Mouse (Mus musculus) thymus, adult 2 months (tissue): ENCODE measurements around the gene Immp2l. TPM values are rescaled to one million over a fixed set of nuclear protein-coding genes. Genes with fewer than 3 reads are reported as not detected.

Experiments used
- DNase-seq: peaks from one replicate; pipeline ENCODE4 v3.0.0; 2021
- H3K27ac ChIP-seq: fragments of 200-500 bp; 2 replicates; pipeline ENCODE4 v1.5.1; 2012; ENCODE audit warnings: low read length, control low read depth; ENCODE audit not compliant: control insufficient read depth, insufficient read depth
- H3K27me3 ChIP-seq: fragments of 200-500 bp; 2 replicates; pipeline ENCODE4 v1.6.1; 2012; ENCODE audit warnings: mild to moderate bottlenecking, low read length, moderate library complexity, mixed read lengths; ENCODE audit not compliant: control insufficient read depth, insufficient read depth
- H3K36me3 ChIP-seq: fragments of 200-500 bp; 2 replicates; pipeline ENCODE4 v1.6.1; 2012; ENCODE audit warnings: mild to moderate bottlenecking, low read length, moderate library complexity; ENCODE audit not compliant: control insufficient read depth, insufficient read depth
- H3K4me1 ChIP-seq: fragments of 200-500 bp; replicated peaks from 2 replicates; pipeline ENCODE4 v1.6.1; 2012; ENCODE audit warnings: low read length; ENCODE audit not compliant: control insufficient read depth, insufficient read depth
- H3K4me3 ChIP-seq: fragments of 200-500 bp; 2 replicates; pipeline ENCODE4 v1.5.1; 2012; ENCODE audit warnings: mild to moderate bottlenecking, low read length, control low read depth, moderate library complexity; ENCODE audit not compliant: control insufficient read depth, insufficient read depth
- CTCF ChIP-seq: fragments of 200-500 bp; IDR thresholded peaks from 2 replicates; pipeline ENCODE4 v1.5.1; 2012; ENCODE audit warnings: mild to moderate bottlenecking, control low read depth, low read length, moderate library complexity, borderline replicate concordance; ENCODE audit not compliant: control insufficient read depth, poor library complexity, insufficient read depth; ENCODE audit errors: extremely low read depth
- POLR2A ChIP-seq: fragments of 200-500 bp; IDR thresholded peaks from 2 replicates; pipeline ENCODE4 v1.6.1; 2012; ENCODE audit warnings: mild to moderate bottlenecking, low read length, control low read depth, moderate library complexity; ENCODE audit not compliant: control insufficient read depth, poor library complexity, insufficient read depth; ENCODE audit errors: extremely low read depth
- WGBS: fragments of 180-500 bp; shearing (Covaris S2); methylation state at CpG from one replicate; pipeline ENCODE4 v1.1.7; 2018; 5-methylcytosine and 5-hydroxymethylcytosine counted together
- polyA plus RNA-seq: library from polyadenylated mRNA; depleted of rRNA; stranded (reverse); fragments of >200 nt; gene quantifications from 2 replicates; pipeline ENCODE4 v1.2.3, GENCODE M21; 2012

The Immp2l gene
- polyA plus RNA-seq, 1 experiment = 6.3 TPM

GRCm38 (mm10) chr12:41558956-41559735 lies 535.3 kb downstream of the Immp2l start:
- TF ChIP-seq CTCF (no peak), POLR2A (no peak)
- 92% methylated on average over 5 of the region's 5 CpGs for WGBS

GRCm38 (mm10) chr12:41565540-41566432 lies 541.9 kb downstream of the Immp2l start:
- H3K36me3 ChIP-seq = no peaks in the 10 kb centered on the region
- H3K4me3 ChIP-seq = no peak overlapping the region
- H3K27ac ChIP-seq = no peak overlapping the region
- no peaks in the 10 kb centered on the region for H3K27me3 ChIP-seq
- TF ChIP-seq POLR2A = no peak
- TF ChIP-seq CTCF = no peak
- WGBS = 28% methylated on average over 18 of the region's 18 CpGs
- H3K4me1 ChIP-seq = no peaks in the 10 kb centered on the region
- DNase-seq = peak; percentile 10

More at GRCm38 (mm10) chr12:41558956-41559735, 535.3 kb downstream of the Immp2l start:
- H3K4me1 ChIP-seq = no peaks in the 10 kb centered on the region
- no peak overlapping the region for H3K4me3 ChIP-seq
- no peaks in the 10 kb centered on the region for H3K36me3 ChIP-seq
- no peaks in the 10 kb centered on the region for H3K27me3 ChIP-seq
- no peak for DNase-seq
- no peak overlapping the region for H3K27ac ChIP-seq

GRCm38 (mm10) chr12:41566433-41566794 lies 542.5 kb downstream of the Immp2l start:
- Histone ChIP-seq H3K36me3 (no peaks in the 10 kb centered on the region), H3K27ac (no peak overlapping the region), H3K4me1 (no peaks in the 10 kb centered on the region), H3K27me3 (no peaks in the 10 kb centered on the region), H3K4me3 (no peak overlapping the region)
- DNase-seq = no peak
- WGBS = 71% methylated on average over 1 of the region's 1 CpGs
- TF ChIP-seq POLR2A (no peak), CTCF (no peak)

- DNase-seq = no peak
- H3K4me1 ChIP-seq = no peaks in the 10 kb centered on the region
- no peak overlapping the region for H3K27ac ChIP-seq
- H3K27me3 ChIP-seq = no peaks in the 10 kb centered on the region
- WGBS = 63% methylated on average over 3 of the region's 3 CpGs
- no peak for TF ChIP-seq CTCF
- no peak for TF ChIP-seq POLR2A
- H3K4me3 ChIP-seq = no peak overlapping the region
- no peaks in the 10 kb centered on the region for H3K36me3 ChIP-seq
Measured at GRCm38 (mm10) chr12:41573754-41574153, 549.9 kb downstream of the Immp2l start.

- WGBS = 86% methylated on average over 4 of the region's 4 CpGs
- Histone ChIP-seq H3K27me3 (no peaks in the 10 kb centered on the region), H3K4me1 (no peaks in the 10 kb centered on the region), H3K4me3 (no peak overlapping the region), H3K36me3 (no peaks in the 10 kb centered on the region), H3K27ac (no peak overlapping the region)
- DNase-seq = no peak
- TF ChIP-seq POLR2A = no peak
- TF ChIP-seq CTCF = no peak
Measured at GRCm38 (mm10) chr12:41575221-41575620, 551.3 kb downstream of the Immp2l start.

- TF ChIP-seq POLR2A (no peak), CTCF (no peak)
- Histone ChIP-seq H3K36me3 (no peaks in the 10 kb centered on the region), H3K27ac (no peak overlapping the region), H3K4me1 (no peaks in the 10 kb centered on the region), H3K4me3 (no peak overlapping the region), H3K27me3 (no peaks in the 10 kb centered on the region)
- DNase-seq = no peak
- 86% methylated on average over 5 of the region's 5 CpGs for WGBS
Measured at GRCm38 (mm10) chr12:41593401-41593800, 569.5 kb downstream of the Immp2l start.
